Mouse (Mus musculus): ENCODE data around the gene Gm42906. TPM values are rescaled to one million over a fixed set of nuclear protein-coding genes. Genes with fewer than 3 reads are reported as not detected.

Gene Gm42906
- polyA plus RNA-seq, 1 experiment, result not detected

DNA sequence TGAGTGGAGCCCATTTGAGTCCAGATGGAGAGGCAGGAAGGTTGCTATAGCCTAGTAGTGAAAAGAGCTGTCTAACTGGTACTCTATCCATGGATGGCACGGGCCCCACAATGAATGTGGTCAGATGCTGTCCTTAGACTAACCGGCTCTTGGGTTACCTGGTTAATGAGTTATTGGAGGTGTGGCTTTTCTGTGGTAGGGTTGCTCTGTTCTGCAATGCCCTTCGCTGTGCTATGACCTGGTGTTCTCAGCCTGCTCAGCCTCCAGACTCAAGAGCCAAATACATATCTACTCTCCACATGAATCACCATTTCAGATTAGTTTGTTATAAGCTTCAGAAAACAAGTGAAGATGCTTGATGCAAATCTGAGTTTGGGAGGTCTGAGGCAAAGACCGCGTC, 385.1 kb downstream of the Gm42906 start:
- peaks cover 38% of the 10 kb centered on the region for H3K36me3 ChIP-seq (ENCODE audit: control insufficient read depth, insufficient read depth, low read length)
- H3K27me3 ChIP-seq (ENCODE audit: control insufficient read depth, insufficient read depth, low read length), result no peaks in the 10 kb centered on the region
- WGBS, result 76% methylated on average over 5 of the region's 5 CpGs
- no peak overlapping the region for H3K27ac ChIP-seq (ENCODE audit: insufficient read depth, low read depth, low read length)
- TF ChIP-seq POLR2A (IDR thresholded peaks at IDR 0.05; ENCODE audit: low read depth, low read length), result no peak
- no peak overlapping the region for H3K4me3 ChIP-seq (ENCODE audit: low read depth, low read length)
- no peaks in the 10 kb centered on the region for H3K4me1 ChIP-seq (ENCODE audit: control insufficient read depth, insufficient read depth, insufficient read length, low read length)

DNA sequence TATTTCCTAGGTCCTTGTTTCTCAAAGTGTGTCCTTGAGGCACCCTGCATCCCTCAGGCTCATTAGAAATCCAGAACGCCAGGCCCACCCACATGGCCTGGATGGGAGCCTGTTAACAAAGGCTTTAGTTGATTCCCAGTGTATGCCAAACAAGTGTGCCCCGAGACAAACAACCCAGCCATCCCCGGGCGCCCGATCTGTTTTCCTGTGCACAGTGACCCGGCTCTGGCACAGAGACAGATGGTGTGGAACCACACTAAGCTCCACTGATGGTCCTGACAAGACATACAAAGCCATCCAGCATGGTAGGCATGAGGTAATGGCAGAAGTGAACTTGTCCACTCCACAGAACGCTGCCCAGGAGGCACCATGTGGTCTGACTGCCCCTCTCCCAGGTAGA, 390.1 kb downstream of the Gm42906 start:
- Histone ChIP-seq H3K4me1 (ENCODE audit: control insufficient read depth, insufficient read depth, insufficient read length, low read length) (no peaks in the 10 kb centered on the region), H3K36me3 (ENCODE audit: control insufficient read depth, insufficient read depth, low read length) (peaks cover 19% of the 10 kb centered on the region), H3K27ac (ENCODE audit: insufficient read depth, low read depth, low read length) (no peak overlapping the region), H3K4me3 (ENCODE audit: low read depth, low read length) (no peak overlapping the region), H3K27me3 (ENCODE audit: control insufficient read depth, insufficient read depth, low read length) (no peaks in the 10 kb centered on the region)
- 94% methylated on average over 7 of the region's 7 CpGs for WGBS
- TF ChIP-seq CTCF (IDR thresholded peaks at IDR 0.05; ENCODE audit: extremely low read depth, insufficient read length, insufficient replicate concordance, low read depth, low read length), result no peak
- no peak for TF ChIP-seq POLR2A (IDR thresholded peaks at IDR 0.05; ENCODE audit: low read depth, low read length)

DNA sequence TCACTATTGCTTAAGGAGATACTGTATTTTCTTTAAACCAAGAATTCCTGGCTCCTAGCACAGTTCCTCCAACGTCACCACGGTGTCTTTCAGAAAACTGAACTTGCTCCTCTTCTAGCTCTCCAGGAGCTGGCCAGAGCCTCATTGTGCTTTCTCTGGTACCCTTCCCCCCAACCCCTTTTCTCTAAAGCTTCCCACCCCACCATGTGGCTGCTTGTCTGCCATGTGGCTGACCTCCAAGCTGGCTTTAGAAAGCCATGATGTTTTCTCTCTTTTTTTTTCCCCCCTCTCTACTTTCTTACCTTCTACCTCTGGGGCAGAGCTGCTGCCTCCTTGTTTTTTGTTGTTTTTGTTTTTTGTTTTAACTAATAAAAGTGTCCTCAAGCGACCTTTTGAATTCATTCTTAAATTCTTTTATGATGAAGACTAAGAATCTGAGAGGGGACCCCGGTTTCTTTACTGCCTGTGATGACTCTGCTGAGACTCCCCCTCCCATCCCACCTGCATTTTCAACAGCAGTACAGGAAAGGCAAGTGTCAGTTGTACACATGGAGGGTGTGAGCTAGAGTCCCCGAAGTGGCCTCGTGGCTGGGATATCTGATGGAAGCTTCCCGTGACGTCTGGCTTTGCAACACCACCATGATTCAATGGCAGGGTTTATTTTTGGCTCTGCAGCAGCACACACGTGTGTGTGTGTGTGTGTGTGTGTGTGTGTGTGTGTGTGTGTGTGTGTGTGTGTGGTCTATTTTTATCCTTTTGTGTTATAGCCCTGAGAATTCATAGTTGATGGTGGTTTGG, 393.0 kb downstream of the Gm42906 start:
- Histone ChIP-seq H3K36me3 (ENCODE audit: control insufficient read depth, insufficient read depth, low read length) (peaks cover 6% of the 10 kb centered on the region), H3K27me3 (ENCODE audit: control insufficient read depth, insufficient read depth, low read length) (no peaks in the 10 kb centered on the region), H3K27ac (ENCODE audit: insufficient read depth, low read depth, low read length) (no peak overlapping the region), H3K4me1 (ENCODE audit: control insufficient read depth, insufficient read depth, insufficient read length, low read length) (no peaks in the 10 kb centered on the region), H3K4me3 (ENCODE audit: low read depth, low read length) (no peak overlapping the region)
- TF ChIP-seq POLR2A (IDR thresholded peaks at IDR 0.05; ENCODE audit: low read depth, low read length) (no peak), CTCF (IDR thresholded peaks at IDR 0.05; ENCODE audit: extremely low read depth, insufficient read length, insufficient replicate concordance, low read depth, low read length) (no peak)
- WGBS, result 71% methylated on average over 9 of the region's 9 CpGs

- H3K27ac ChIP-seq (ENCODE audit: insufficient read depth, low read depth, low read length), result no peak overlapping the region
- H3K27me3 ChIP-seq (ENCODE audit: control insufficient read depth, insufficient read depth, low read length), result no peaks in the 10 kb centered on the region
- no peaks in the 10 kb centered on the region for H3K36me3 ChIP-seq (ENCODE audit: control insufficient read depth, insufficient read depth, low read length)
- WGBS, result 74% methylated on average over 6 of the region's 6 CpGs
- no peaks in the 10 kb centered on the region for H3K4me1 ChIP-seq (ENCODE audit: control insufficient read depth, insufficient read depth, insufficient read length, low read length)
- no peak overlapping the region for H3K4me3 ChIP-seq (ENCODE audit: low read depth, low read length)
- no peak for TF ChIP-seq POLR2A (IDR thresholded peaks at IDR 0.05; ENCODE audit: low read depth, low read length)
- TF ChIP-seq CTCF (IDR thresholded peaks at IDR 0.05; ENCODE audit: extremely low read depth, insufficient read length, insufficient replicate concordance, low read depth, low read length), result no peak
Observed at GRCm38 (mm10) chr5:151028906-151029305, 399.1 kb downstream of the Gm42906 start.

DNA sequence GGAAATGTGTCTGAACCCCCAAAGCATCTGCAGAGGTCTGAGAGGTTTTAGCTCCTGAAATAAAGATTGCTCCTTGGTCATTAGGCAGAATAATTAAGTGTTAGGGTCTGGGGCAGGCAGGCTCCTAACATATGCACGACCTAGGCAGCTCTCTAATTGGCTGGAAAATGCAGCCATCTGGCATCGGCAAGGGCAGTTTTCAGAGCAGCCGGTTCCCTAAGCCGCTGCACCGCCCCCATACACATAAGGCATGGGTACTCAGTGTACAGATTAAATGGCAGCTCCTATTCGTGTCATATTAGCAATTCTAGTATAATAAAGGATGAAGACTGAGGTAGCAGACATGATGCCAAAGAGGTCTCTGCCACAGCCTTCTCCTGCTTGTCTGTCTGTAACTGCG, 400.8 kb downstream of the Gm42906 start:
- WGBS, result 86% methylated on average over 7 of the region's 7 CpGs
- TF ChIP-seq CTCF (IDR thresholded peaks at IDR 0.05; ENCODE audit: extremely low read depth, insufficient read length, insufficient replicate concordance, low read depth, low read length) (no peak), POLR2A (IDR thresholded peaks at IDR 0.05; ENCODE audit: low read depth, low read length) (no peak)
- no peak overlapping the region for H3K4me3 ChIP-seq (ENCODE audit: low read depth, low read length)
- H3K27me3 ChIP-seq (ENCODE audit: control insufficient read depth, insufficient read depth, low read length), result no peaks in the 10 kb centered on the region
- H3K36me3 ChIP-seq (ENCODE audit: control insufficient read depth, insufficient read depth, low read length), result no peaks in the 10 kb centered on the region
- H3K4me1 ChIP-seq (ENCODE audit: control insufficient read depth, insufficient read depth, insufficient read length, low read length), result no peaks in the 10 kb centered on the region
- no peak overlapping the region for H3K27ac ChIP-seq (ENCODE audit: insufficient read depth, low read depth, low read length)

DNA sequence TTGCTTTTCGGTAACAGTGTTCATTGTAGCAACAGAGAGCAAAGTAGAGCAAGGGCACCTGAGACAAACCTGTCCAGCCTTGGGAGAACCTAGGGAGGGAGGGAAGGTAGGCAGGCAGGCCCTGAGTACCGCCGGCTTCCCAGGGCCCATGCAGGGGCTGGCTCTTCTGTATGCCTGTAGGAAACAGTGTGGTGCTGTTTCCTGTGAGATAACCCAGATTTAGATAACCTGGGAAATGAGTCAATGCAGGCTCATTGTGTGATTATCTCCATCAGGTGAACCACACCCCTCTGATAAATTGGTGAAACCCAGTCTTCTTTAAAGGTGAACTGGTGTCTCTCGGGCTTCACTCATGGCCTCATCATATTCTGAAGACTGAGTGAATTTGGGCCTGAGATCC, 401.9 kb downstream of the Gm42906 start:
- WGBS, result 76% methylated on average over 4 of the region's 4 CpGs
- Histone ChIP-seq H3K27me3 (ENCODE audit: control insufficient read depth, insufficient read depth, low read length) (no peaks in the 10 kb centered on the region), H3K36me3 (ENCODE audit: control insufficient read depth, insufficient read depth, low read length) (no peaks in the 10 kb centered on the region), H3K27ac (ENCODE audit: insufficient read depth, low read depth, low read length) (no peak overlapping the region), H3K4me3 (ENCODE audit: low read depth, low read length) (no peak overlapping the region), H3K4me1 (ENCODE audit: control insufficient read depth, insufficient read depth, insufficient read length, low read length) (no peaks in the 10 kb centered on the region)
- TF ChIP-seq POLR2A (IDR thresholded peaks at IDR 0.05; ENCODE audit: low read depth, low read length) (no peak), CTCF (IDR thresholded peaks at IDR 0.05; ENCODE audit: extremely low read depth, insufficient read length, insufficient replicate concordance, low read depth, low read length) (no peak)

DNA sequence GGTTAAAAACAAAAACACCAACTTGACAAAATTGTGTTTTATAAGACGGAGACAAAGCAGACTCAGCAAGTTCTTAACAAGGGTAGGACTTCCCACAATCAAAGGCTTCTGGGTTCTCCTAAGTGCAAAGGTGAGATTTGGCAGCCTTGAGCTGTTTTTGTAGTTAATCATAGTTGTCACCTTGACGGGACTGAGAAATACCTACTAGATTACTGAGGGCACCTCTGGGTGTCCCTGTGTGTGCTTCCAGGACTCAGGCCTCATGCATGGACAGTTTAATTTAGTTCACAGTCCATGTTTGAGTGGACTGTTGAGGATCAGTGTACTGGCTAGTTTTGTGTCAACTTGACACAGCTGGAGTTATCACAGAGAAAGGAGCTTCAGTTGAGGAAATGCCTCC, 403.5 kb downstream of the Gm42906 start:
- H3K36me3 ChIP-seq (ENCODE audit: control insufficient read depth, insufficient read depth, low read length), result no peaks in the 10 kb centered on the region
- peaks cover 2% of the 10 kb centered on the region for H3K4me1 ChIP-seq (ENCODE audit: control insufficient read depth, insufficient read depth, insufficient read length, low read length)
- H3K4me3 ChIP-seq (ENCODE audit: low read depth, low read length), result no peak overlapping the region
- WGBS, result 67% methylated on average over 2 of the region's 2 CpGs
- no peak overlapping the region for H3K27ac ChIP-seq (ENCODE audit: insufficient read depth, low read depth, low read length)
- TF ChIP-seq POLR2A (IDR thresholded peaks at IDR 0.05; ENCODE audit: low read depth, low read length) (no peak), CTCF (IDR thresholded peaks at IDR 0.05; ENCODE audit: extremely low read depth, insufficient read length, insufficient replicate concordance, low read depth, low read length) (no peak)
- H3K27me3 ChIP-seq (ENCODE audit: control insufficient read depth, insufficient read depth, low read length), result no peaks in the 10 kb centered on the region
